In the genomic region with DNA sequence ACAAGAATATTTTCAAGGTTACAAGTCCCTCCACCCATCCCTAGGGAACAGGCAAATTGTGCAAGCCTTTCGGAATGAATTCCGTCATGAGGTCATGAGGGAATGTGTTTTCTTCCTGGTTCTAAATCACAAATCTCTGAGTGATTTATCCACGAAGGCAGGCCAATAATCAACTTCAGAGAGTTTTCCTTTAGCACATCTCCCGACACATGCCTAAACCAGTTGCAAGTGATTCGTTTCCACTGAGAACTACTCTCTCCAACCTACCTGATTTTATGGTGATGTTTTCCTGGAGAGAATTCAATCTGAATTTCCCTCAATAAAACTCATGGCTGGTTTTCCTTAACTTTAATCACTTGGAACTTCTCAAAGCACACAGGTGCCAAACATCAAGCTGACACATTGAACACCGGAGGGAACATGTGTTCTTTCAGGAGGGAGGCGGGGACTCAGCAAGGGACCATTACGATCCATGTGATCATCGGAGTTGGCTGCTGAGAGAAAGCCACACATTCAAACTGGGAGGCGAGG, we compare ENCODE assay signal across 9 mouse cellular contexts.
DNase-seq lines count a peak whose midpoint lies in the region; ATAC-seq lines count a peak whose summit lies in the region.
"Had no signal": no experiment of that assay in that cellular context is flagged by ENCODE, and none has a peak within 500 bp of the region (broad histone marks: within the 10 kb centered on the region; RNA-seq: fewer than 3 reads in every experiment).

No protein-coding gene starts in this region.

- peak; percentile 44; the same call in 1 of the 2 replicates for ATAC-seq in frontal cortex, adult (ENCODE audit: low TSS enrichment)
- ATAC-seq: forebrain, embryonic 13.5 days had no signal

- no peak for DNase-seq in frontal cortex, postnatal 10 days (ENCODE audit: low spot score in 2 of 2)
- DNase-seq in NIH3T3 (ENCODE audit: low read depth): peak; percentile 95
- peak; percentile 75 to 82 for DNase-seq in heart, adult 9 months (ENCODE audit: low spot score in 2 of 2)
- DNase-seq in kidney, postnatal 10 days: peak; percentile 15
- no peak for DNase-seq in layer of hippocampus, postnatal 36 days
- no peak for DNase-seq in Muller cell, postnatal 12 days (ENCODE audit: inconsistent ontology term)
- DNase-seq in left cerebral cortex, postnatal 14 days (ENCODE audit: low spot score in 2 of 2): no peak

- intact Hi-C loops in left cerebral cortex, postnatal 14 days (cut with DNase I): no loop called here

Comparison
In these comparisons a context has a peak if more than half of its experiments do, and no peak if none do; other contexts are left out.
1. DNase-seq: peak in NIH3T3 (single experiment), heart, adult 9 months (2 of 2) and kidney, postnatal 10 days (single experiment); none in frontal cortex, postnatal 10 days (0 of 2), layer of hippocampus, postnatal 36 days (0 of 2), Muller cell, postnatal 12 days (single experiment) and left cerebral cortex, postnatal 14 days (0 of 2).